Mouse (Mus musculus): ENCODE data around the gene Zfp960.
"Not testable (repeated sequence)": the region's sequence is repeated elsewhere in the genome, so short reads cannot be mapped to it uniquely, and the experiment has no call there.

Gene Zfp960

GRCm38 (mm10) chr17:17063628-17064494 is at the start of gene Zfp960:
Gene Zfp960, plus strand, starts transcription at chr17:17064113.
- peak; percentile 66 to 83 for DNase-seq

GRCm38 (mm10) chr17:17018071-17018470 is 45.8 kb upstream of the Zfp960 start:
- DNase-seq = not testable (repeated sequence)

- DNase-seq = not testable (repeated sequence)
These were observed 4.3 kb upstream of the Zfp960 start for GRCm38 (mm10) chr17:17059566-17059965.

GRCm38 (mm10) chr17:17120830-17121502 is 57.1 kb downstream of the Zfp960 start, which contains the start of gene Zfp97:
Gene Zfp97, plus strand, starts transcription at chr17:17121415.
- DNase-seq = not testable (repeated sequence)

All from cerebellum, adult 18-20 months (tissue).